Mouse (Mus musculus) testis, adult 2 months (tissue): Measurements from ENCODE around the gene Fcer1g.

Experiments used
- CTCF ChIP-seq: fragments of 200-500 bp; IDR thresholded peaks from 2 replicates; pipeline ENCODE4 v1.5.1; 2012; ENCODE audit warnings: low read depth, mild to moderate bottlenecking, inconsistent platforms, low read length, moderate library complexity; ENCODE audit not compliant: control insufficient read depth, insufficient read depth, insufficient replicate concordance
- POLR2A ChIP-seq: fragments of 200-500 bp; IDR thresholded peaks from 2 replicates; pipeline ENCODE4 v1.6.1; 2012; ENCODE audit warnings: low read depth, mild to moderate bottlenecking, inconsistent platforms, low read length, moderate library complexity; ENCODE audit not compliant: control insufficient read depth

DNA sequence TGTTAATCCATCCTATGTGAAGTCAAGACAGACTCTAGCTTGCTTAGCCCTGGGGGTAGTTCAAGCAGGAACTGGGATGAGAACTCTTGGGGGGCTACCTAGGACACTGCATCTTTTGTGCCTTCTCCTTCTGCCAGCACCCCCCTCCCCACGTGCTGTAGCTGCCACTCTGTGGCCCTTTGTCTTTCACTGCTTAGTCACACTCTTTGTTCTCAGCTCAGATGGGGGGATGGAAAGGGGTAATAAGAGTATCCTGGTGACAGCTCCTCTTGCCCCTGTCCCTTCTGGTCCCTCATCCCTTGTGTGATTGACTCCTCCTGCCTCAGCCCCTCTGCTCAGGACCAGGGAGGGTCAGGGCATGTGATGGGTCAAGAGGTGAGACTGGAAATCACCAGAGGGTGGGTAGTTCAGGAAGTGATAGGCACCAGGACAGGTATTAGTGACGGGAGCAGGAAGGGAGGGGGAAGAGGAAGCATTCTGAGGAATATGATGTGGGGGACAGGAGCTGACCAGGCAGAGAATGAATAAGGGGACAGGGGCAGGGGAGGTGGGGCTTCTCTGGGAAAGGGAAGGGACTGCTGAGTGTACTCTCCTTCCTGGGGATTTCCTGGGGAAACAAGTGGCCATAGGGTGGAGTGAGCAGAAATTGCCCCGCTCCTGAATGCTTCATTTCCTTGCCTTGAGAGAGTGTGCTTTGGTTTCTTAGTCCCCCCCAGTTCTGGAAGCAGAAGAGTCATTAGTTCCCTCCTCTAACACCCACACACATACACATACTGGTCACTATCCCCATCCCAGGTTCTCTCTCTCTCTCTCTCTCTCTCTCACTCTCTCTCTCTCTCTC, 14.4 kb upstream of the Fcer1g start:
- TF ChIP-seq POLR2A = no peak
- no peak for TF ChIP-seq CTCF
